Mouse (Mus musculus): ENCODE measurements around the gene Tma16.
A peak's percentile ranks its signal among the peaks of the same experiment; 100 is the strongest.

Gene Tma16

DNA sequence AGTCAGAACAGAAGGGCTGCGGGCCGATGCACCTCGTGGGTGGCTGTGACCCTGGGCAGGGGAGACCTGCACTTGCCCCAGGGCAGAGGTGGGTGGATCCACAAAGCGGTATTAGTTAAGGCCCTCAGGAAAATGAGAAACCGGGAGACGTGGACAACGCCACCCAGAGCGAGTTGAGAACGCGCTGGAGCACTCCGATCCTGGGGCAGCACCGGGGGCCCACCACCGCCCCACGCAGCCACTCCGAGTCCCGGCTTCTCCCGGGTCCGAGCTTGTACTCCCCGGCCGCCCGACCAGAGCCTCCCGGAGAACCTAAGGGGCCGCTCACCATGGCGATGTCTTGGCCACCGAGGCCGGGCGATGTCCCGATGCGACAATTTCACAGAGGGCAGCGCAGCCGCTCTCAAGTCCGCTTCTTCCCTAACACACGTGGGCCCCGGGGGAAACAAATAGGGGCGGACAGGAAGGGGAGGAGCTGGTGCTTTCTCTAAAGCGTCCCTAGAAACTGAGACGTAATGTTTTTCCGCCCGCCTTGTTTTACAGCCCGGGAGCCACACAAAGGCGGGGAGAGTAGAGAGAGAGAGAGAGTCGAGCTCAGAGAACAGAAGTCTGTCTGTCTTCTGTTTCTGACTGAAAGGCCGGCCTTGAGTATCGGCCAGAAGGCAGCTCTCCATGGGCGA is at the start of gene Tma16:
TSS of gene Tma16 (minus strand) at position 447 of the 680 bp plus-strand sequence.
- DNase-seq (ENCODE audit: low read depth, low spot score), result peak; percentile 92

DNA sequence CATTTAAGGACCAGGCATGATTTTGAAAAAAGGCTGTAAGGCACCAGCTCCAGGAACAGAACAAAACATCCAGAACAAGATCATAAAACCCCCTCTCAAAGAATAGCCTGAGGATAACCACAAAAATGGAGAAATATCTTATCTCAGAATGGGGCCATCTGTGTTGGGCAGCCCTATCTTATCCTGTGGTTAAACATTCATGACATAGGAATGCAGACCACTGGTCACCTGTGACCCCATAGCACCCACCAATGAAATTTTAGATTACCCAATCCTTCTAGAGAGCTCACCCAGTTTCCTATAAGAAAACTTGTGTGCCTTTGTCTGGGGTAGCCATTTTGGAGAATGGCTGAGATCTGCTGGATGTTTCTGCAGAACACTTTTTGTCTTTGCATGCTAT is 34.2 kb upstream of the Tma16 start:
- peak; percentile 87 for DNase-seq (ENCODE audit: low read depth, low spot score)

DNA sequence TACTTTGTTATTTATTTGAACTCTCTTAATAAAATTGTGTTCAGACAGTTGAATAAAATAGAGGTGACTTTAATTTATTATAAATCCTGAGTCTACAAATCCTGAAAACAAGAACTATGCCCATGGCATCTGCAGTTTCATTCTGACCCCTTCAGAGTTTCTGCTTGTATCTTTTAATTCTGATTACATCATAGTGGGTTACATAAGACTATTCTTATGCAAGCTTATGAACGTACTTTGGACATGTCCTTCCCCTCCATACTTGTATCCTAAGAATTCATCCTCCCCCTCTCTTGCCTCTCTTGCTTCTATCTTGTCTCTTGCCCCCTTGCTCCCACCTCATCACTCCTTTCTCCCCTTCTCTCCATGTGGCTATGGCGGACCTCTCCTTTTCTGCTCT is 32.8 kb upstream of the Tma16 start:
- no peak for DNase-seq (ENCODE audit: low read depth, low spot score)

DNA sequence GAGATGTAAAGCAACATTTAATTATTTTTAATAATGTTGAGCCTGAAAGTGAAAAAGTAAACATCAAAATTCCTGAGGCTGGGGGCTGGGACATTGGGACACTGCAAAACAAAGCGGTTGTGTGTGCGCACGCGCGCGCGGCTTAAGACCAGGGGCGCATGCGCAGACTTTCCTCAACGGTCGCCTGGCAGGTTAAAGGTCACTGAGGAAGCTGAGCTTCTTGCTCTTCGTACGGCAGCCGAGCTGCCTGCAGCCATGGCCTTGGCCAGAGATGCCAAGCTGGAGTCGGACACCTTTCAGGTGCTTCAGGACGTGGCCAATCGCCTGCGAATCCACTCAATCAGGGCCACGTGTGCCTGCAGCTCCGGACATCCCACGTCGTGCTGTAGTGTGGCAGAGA is 25.2 kb upstream of the Tma16 start, which contains the start of gene Tktl2:
TSS of gene Tktl2 (plus strand) at position 220 of the 400 bp plus-strand sequence.
- no peak for DNase-seq (ENCODE audit: low read depth, low spot score)

DNA sequence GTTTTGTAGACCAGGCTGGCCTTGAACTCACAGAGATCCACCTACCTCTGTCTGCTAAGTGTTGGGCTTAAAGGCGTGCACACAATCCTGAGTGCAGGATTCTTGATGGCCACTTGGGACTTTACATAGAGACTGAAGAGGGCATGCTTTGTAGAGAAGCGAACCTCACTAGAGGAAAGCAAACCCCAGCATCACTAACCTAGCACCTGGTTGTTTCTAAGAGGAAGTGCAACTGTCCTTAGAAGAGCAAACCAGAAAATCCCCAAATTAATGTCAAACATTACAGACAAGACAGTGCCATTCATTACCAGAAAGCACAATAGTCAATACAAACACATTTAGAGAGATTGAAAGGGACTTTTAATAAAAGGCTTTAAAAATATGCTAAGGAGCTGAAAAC is 17.1 kb upstream of the Tma16 start:
- DNase-seq (ENCODE audit: low read depth, low spot score), result no peak

DNA sequence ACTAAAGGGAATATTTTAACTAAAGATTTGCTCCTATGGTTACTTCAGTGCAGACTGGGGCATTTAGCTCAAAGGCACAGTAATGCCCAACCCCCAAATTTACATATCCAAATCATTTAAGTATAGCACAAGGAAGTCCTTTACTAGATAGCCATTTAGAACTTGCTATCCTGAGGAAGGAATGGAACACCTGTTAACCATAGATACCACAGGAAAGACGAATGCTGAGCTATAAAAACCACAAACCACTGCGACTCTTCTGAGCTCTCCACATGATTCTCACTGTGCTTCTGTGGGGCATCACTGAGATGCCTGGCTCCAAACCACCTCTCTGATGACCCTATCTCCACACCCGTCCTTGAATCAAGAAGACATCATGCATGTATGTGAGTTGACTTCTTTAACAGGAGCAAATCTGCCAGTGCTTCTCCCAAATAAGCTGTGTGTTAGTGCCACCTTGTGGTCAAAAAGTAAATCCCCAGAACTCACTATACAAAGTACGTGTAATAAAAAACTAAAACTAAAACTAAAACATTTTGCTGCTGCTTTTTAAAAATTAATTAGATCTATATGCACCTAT is 10.8 kb upstream of the Tma16 start:
- DNase-seq (ENCODE audit: low read depth, low spot score), result peak; percentile 88

DNA sequence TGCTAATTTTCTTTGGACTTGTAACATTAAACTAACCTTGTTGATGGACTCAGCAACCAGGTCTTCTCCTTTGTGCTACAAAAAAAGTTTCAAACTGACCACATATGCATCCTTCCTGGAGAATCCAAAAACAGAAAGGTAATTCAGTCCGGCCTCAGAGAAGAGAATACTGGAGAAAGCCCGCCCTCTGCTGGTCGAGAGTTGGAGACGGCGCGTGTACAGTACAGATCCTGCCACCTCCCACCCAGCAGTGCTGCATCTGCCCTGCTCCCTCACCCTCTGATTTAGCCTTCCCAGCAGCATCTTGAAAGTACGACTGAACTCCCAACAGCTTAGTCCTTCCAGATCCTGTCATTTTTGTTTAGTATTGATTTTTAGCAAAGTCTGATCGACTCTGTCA is 9.4 kb upstream of the Tma16 start:
- DNase-seq (ENCODE audit: low read depth, low spot score), result peak; percentile 90

DNA sequence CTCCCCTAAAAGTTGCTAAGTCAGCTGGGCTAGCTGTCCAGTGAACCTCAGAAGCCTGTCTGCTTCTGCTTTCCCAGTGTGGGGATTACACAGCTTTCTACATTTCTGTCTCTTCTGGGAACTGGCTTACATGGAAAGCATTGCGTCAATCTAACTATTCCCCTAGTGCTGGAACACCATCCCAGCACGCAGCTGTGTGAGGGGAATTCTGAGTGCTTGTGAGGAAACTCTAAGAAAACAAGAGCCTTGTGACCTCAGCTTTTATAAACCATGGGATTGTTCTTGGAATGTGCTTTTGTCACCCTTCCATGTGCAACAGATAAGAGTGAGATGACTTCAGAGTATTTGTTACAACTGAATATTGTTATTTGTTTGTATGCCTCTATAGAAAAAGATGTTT is 8.2 kb upstream of the Tma16 start:
- peak; percentile 47 for DNase-seq (ENCODE audit: low read depth, low spot score)

DNA sequence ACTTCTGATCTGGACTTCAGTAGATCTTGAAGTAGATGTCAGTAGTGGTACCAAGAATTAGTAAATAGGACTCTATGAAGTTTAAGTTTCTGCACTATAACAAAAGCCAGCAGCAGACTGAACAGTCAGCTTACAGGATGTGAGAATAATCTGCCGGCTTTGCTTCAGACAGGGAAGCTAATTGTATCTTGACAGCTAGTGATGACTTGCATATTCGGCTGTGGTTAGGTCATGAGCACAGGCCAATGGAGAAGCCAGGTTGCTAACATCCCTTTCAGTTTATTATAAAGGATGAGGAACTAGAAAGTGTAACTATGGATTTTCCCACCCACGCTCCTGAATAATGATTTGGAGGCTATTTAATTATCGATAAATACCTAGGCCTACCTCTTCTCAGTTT is 4.3 kb upstream of the Tma16 start:
- no peak for DNase-seq (ENCODE audit: low read depth, low spot score)

DNA sequence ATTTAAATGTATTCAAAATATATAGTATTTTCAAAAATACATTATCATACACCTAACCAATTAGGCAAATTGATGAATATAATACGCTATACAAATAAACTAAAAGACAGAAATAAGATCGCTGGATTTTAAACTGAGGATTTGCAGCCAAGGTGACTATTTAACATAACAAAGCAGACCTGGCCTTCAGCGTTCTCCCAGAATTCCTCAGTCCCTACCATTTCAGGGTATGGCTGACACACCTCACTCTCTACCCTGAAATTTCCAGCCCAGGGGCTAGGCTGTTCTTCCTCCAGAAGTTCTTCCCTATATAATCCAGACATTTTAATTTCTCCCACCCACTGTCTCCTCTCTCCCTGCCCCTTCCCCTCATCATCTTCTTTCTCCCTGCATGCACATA is 2.2 kb upstream of the Tma16 start:
- DNase-seq (ENCODE audit: low read depth, low spot score), result no peak

DNA sequence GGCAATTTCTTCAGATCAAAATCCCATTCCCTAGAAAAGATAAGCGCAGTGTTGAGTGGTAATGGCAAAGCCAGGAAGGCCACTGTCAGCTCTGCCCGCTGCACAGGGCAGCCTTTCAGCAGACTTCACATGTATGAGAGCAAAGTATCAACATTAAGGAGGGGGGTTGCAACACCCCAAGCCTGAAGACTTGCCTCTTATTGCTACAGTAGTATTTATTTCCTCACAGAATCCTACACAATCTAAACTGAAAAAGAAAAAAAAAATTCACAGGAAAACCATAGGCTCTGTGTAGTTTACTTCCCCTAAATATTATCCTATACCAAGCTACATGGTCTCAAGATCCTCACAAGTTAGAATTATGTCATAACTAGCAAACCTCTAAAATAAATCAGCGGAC is 9.4 kb downstream of the Tma16 start:
- DNase-seq (ENCODE audit: low read depth, low spot score), result no peak

DNA sequence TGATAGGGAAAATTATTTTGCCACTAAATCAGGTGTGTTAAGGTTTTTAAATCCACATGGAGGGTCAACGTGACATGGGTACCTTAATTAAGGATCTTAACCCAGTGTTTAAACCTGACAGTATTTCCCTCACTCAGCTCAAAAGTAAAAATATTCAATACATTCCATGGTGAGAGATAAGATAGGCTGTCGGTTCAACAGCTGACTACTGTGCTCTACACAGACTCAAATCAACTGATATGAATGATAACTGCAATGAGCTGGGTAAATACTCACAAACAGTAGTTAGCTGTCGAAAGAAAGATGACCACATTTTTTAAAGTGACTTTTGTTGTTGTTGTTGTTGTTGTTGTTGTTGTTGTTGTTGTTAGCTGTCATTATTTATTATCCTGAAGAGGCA is 16.5 kb downstream of the Tma16 start:
- no peak for DNase-seq (ENCODE audit: low read depth, low spot score)

DNA sequence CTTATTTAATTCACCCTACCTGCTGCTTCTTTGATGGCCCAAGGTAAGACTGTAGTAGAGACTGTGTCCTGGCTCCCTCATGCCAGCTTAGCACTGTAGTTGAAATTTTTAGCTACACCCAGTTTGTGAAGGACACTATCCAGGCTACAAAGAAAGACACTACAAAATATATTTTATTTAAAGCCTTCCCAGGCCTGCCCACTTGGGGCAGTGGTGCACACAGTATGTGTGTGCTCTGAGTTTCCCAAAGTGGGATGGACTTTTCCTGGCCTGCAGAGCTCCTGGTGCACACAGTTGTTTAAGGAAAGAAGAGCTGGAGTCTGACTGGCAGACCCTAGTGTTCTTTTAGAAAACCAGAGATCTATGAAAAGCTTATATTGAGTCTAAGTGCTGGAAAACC is 29.3 kb downstream of the Tma16 start:
- peak; percentile 56 for DNase-seq (ENCODE audit: low read depth, low spot score)

DNA sequence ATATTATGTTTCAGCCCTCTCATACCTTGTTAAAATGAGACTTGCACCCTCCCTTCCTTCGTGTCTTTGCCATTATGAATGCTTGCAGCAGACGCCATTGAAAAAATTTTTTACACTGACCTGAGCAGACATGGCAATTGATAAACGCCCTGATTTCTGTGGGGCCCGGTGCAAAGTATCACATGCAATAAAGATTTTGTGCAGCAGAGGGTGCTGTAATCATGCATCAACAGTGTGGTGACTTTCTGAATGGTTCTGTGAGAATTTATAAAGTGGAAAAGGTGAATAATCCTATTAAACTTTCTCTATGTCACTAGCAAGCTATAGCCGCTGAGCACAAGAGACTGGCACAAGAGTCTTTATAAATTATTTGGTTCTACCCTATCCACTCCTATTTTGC is 35.6 kb downstream of the Tma16 start:
- peak; percentile 78 for DNase-seq (ENCODE audit: low read depth, low spot score)

DNA sequence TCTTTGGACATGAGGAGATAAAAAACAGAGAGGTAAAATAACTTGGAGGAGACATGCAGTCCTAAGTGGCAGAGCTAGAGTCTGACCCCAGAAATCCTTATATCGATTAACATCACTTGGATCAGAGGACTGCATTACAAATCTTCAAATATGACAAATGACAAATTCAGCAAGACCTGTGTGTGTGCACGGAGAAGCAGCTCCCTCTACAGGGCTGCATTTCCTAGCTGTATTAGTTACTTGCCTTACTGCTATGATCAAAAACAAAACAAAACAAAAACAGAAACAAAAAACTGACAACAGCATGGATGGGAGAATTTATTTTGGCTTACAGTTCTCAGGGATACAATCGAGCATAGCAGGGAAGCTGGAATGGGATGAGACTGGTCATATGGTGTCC is 41.0 kb downstream of the Tma16 start:
- no peak for DNase-seq (ENCODE audit: low read depth, low spot score)

DNA sequence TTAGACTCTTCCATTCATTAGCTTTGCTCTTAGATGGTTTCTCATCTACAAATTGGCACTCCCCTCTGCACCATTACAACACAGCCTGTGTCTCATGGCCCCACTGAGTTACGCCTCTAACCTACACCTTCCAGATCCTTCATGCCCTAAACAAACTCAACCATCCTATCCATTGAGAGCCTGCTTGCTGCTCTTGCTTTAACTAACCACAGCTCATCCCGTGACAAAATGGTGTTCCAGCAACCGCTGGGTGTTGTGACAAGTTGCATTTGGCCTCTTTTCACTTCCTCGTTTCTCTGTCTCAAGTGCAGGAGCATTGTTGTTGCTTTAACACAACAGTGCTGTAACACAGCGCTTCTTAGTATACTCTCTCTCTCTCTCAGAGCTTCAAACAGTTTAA is 42.2 kb downstream of the Tma16 start:
- no peak for DNase-seq (ENCODE audit: low read depth, low spot score)

DNA sequence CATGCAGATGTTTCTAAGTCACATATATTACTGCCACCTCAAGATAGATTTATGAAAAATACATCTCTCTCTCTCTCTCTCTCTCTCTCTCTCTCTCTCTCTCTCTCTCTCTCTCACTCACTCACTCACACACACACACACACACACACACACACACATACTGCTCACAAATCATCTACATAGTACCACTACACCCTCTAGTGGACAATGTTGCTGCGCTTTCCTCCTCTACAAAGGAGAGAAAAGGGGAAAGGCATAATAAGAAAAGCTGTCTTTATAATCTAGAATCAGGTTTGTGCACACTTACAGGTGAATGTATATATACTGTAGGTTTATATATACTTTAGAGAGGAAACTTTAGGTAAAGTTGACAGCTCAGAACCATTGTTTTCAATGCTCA is 43.6 kb downstream of the Tma16 start:
- peak; percentile 69 for DNase-seq (ENCODE audit: low read depth, low spot score)

DNA sequence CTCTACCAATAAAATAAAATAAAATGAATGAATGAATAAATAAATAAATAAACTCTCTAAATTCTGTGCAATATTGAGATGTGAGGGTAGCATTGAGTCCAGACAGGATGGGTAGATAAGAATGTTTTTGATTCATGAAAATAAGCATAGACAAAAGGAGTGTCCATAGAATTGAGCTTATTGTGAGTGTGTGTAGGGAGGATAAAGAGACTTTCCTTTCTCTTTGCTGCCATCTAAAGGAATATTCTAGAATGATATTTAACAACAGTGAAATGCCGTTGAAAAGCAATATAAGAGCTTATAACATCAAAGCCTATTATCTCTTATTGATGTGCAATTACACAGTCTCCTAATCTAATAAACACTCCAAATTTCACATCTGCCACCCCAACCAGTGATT is 45.2 kb downstream of the Tma16 start:
- peak; percentile 51 for DNase-seq (ENCODE audit: low read depth, low spot score)

DNA sequence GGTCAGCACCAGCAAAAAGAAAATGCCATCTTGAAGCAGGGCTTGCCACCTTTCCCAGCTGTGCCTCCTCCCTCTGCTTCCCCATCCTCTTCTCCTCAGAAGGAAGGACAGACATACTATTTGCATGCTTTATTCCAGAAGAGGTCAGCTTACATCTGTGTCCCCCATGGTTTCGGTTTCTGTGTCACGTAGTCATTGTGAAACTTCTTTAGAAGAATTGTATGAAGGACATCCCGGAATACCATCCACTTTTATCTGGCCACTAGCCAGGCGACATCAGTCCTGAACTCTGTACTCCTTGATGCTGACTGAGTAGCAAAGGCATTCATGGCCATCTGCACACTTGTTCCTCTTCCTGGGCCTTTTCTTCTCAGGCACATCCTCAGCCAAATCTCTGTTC is 47.9 kb downstream of the Tma16 start:
- DNase-seq (ENCODE audit: low read depth, low spot score), result no peak

DNA sequence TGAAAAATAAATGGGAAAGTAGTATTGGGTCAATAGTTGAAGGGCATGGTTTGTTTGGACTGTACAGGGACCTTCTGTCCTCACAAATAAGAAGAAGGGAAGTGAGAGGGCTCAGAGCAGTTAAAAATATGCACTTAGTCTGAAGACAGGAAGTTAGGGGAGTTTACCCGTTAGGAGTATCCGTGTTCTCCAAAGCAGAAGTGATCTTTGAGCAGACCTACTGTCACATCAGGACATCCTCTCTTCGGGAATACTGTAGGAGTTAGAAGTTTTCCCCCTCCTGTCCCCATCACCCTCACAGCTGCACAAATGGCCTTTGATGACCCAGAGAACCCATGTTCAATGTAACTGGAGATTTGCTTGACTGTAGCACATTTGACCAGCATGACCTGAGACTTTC is 48.4 kb downstream of the Tma16 start:
- DNase-seq (ENCODE audit: low read depth, low spot score), result no peak

DNA sequence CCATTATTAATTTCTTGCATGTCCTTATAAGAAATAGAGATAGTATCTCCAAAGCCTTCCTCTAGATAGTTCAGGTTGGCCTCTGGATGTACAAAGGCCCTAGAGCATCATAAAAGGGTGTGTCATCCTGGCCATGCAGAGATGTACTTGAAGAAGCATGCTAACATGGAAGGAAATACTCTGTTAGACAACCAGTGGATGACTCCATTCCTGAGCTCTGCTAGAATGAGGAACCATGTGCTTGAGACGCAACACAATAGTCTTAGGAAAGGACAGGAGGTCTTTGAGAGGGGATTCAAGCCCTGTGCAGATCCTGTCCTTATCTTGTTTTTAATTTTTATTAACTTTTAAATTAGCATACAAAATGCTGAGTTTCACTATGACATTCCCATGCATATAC is 49.5 kb downstream of the Tma16 start:
- no peak for DNase-seq (ENCODE audit: low read depth, low spot score)

DNA sequence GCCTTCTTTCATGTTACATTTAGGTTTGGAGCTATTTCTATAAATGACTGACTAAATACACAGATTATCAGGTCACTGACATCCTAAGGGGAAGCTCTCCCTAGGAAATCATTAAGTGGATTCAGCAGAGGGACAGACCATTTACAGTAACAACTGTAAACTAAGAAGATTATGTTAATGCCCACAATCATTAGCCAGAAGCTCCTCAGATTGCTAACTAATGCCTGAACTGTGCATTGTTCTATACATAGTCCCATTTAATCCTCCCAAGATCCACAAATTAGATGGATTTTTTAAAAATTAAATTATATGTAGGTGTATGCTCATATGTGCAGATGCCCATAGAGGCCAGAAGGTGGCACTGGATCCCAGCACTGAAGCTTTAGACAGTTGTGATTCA is 52.8 kb downstream of the Tma16 start:
- DNase-seq (ENCODE audit: low read depth, low spot score), result no peak

DNA sequence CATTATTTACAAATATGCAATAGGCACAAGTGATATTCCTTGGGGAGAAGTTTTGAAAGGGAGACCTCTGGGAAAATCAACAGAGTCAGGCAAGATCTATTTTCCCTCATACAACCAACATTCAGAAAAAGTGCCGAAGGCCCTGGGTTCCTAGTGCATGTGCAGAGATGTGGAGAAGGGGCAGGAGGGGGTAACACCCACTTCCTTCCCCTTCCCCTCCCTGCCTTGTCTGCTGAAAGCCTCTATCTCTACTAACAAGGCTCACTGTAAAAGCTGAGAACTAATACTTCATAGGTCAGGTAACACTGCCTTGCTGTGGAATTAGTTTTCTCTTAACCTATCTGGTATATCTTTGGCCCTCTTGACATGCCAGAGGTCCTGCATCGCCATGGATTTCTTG is 55.7 kb downstream of the Tma16 start:
- no peak for DNase-seq (ENCODE audit: low read depth, low spot score)

Measured in 3T3-L1 (cell line).